Mouse (Mus musculus) heart, adult 2 months (tissue): ENCODE measurements around the gene Sms.

Experiments used
- CTCF ChIP-seq: fragments of 200-600 bp; IDR thresholded peaks from 2 replicates; pipeline ENCODE4 v1.8.1; 2022; ENCODE audit warnings: antibody characterized with exemption, mild to moderate bottlenecking, moderate library complexity
- POLR2A ChIP-seq: fragments of 200-500 bp; IDR thresholded peaks from 2 replicates; pipeline ENCODE4 v1.6.1; 2011; ENCODE audit warnings: mild to moderate bottlenecking, low read depth, low read length, control low read depth; ENCODE audit not compliant: insufficient read depth

DNA sequence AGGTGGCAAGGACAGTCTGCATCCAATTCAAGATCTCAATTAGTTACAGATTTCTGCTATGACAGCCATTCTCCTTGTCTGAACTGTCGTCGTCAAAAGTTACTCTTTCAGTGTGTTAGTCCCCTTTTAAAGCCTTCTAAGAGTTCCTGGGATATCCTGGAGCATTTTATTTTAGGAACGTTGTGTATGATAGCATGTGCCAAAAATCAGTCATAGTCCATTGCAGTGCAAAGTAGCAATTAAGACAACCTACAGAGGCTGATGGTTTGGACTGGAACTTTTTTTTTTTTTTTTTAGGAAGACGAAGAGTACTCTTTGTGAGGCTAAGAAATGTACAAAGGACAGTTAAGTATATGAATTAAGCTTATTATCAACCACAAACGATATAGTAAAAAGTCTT, 76.9 kb downstream of the Sms start, which contains the start of gene Phex:
- TF ChIP-seq CTCF (no peak), POLR2A (no peak)
